Mouse (Mus musculus): ENCODE data around the gene Kif26b. TPM values are rescaled to one million over a fixed set of nuclear protein-coding genes. Genes with fewer than 3 reads are reported as not detected.

The Kif26b gene
- polyA plus RNA-seq, 1 experiment from 2014 or later: 0.07 TPM

- no peak for DNase-seq (ENCODE audit: low spot score)
Observed at GRCm38 (mm10) chr1:178712189-178712873, 183.4 kb downstream of the Kif26b start.

- no peak for DNase-seq (ENCODE audit: low spot score)
Observed at GRCm38 (mm10) chr1:178714209-178714608, 185.3 kb downstream of the Kif26b start.

GRCm38 (mm10) chr1:178716411-178716810, 187.5 kb downstream of the Kif26b start:
- DNase-seq (ENCODE audit: low spot score): no peak

- no peak for DNase-seq (ENCODE audit: low spot score)
Observed at GRCm38 (mm10) chr1:178720821-178721220, 191.9 kb downstream of the Kif26b start.

GRCm38 (mm10) chr1:178722793-178723192, 193.9 kb downstream of the Kif26b start:
- DNase-seq (ENCODE audit: low spot score): no peak

GRCm38 (mm10) chr1:178725536-178725935, 196.6 kb downstream of the Kif26b start:
- DNase-seq (ENCODE audit: low spot score): no peak

GRCm38 (mm10) chr1:178728256-178728655, 199.3 kb downstream of the Kif26b start:
- no peak for DNase-seq (ENCODE audit: low spot score)

- no peak for DNase-seq (ENCODE audit: low spot score)
Observed at GRCm38 (mm10) chr1:178730271-178730670, 201.3 kb downstream of the Kif26b start.

- no peak for DNase-seq (ENCODE audit: low spot score)
Observed at GRCm38 (mm10) chr1:178733035-178733434, 204.1 kb downstream of the Kif26b start.

GRCm38 (mm10) chr1:178734576-178734975, 205.7 kb downstream of the Kif26b start:
- DNase-seq (ENCODE audit: low spot score): no peak

GRCm38 (mm10) chr1:178736931-178737330, 208.0 kb downstream of the Kif26b start:
- no peak for DNase-seq (ENCODE audit: low spot score)

GRCm38 (mm10) chr1:178743820-178744219, 214.9 kb downstream of the Kif26b start:
- DNase-seq (ENCODE audit: low spot score): no peak

GRCm38 (mm10) chr1:178744526-178744925, 215.6 kb downstream of the Kif26b start:
- DNase-seq (ENCODE audit: low spot score): no peak

GRCm38 (mm10) chr1:178744961-178745360, 216.0 kb downstream of the Kif26b start:
- no peak for DNase-seq (ENCODE audit: low spot score)

GRCm38 (mm10) chr1:178745471-178745870, 216.5 kb downstream of the Kif26b start:
- DNase-seq (ENCODE audit: low spot score): no peak

- no peak for DNase-seq (ENCODE audit: low spot score)
Observed at GRCm38 (mm10) chr1:178747279-178748221, 218.6 kb downstream of the Kif26b start.

GRCm38 (mm10) chr1:178748222-178748600, 219.3 kb downstream of the Kif26b start:
- DNase-seq (ENCODE audit: low spot score): no peak

GRCm38 (mm10) chr1:178748617-178749016, 219.7 kb downstream of the Kif26b start:
- no peak for DNase-seq (ENCODE audit: low spot score)

- no peak for DNase-seq (ENCODE audit: low spot score)
Observed at GRCm38 (mm10) chr1:178749786-178750185, 220.9 kb downstream of the Kif26b start.

GRCm38 (mm10) chr1:178758441-178758840, 229.5 kb downstream of the Kif26b start:
- no peak for DNase-seq (ENCODE audit: low spot score)

- DNase-seq (ENCODE audit: low spot score): no peak
Observed at GRCm38 (mm10) chr1:178762125-178762741, 233.3 kb downstream of the Kif26b start.

- no peak for DNase-seq (ENCODE audit: low spot score)
Observed at GRCm38 (mm10) chr1:178764914-178765313, 236.0 kb downstream of the Kif26b start.
